9 mouse cellular contexts compared by ENCODE assay signal in the genomic region with DNA sequence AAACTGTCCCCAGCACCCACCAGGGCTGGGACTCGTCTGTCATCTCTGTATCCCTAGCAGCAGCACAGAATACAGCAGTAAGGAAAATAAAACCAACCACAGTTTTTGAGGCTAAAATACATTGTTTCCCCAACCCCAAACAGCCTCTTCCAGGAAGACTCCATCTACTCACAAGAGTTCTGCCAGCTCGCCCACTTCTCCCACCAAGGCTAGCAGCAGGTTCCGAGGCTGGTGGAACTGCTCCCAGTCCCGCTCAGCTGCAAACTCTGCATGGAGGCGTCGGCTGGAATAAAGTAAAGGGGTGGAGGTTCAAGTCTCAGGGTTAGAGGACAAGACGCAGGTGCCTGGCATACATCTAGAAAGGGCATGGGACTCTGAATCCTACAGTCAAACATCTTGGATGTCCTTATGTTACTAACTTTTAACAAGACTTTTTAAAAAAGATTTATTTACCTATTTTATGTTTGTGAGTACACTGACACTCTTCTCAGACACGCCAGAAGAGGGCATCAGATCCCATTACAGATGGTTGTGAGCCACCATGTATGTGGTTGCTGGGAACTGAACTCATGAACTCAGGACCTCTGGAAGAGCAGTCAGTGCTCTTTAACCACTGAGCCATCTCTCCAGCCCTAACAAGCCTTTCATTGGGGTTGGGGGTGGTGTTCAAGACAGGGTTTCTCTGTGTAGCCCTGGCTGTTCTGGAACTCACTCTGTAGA. TPM values are rescaled to one million over a fixed set of nuclear protein-coding genes. Genes with fewer than 3 reads are reported as not detected.
DNase-seq lines count a peak whose midpoint lies in the region; ATAC-seq lines count a peak whose summit lies in the region.
"Had no signal": no experiment of that assay in that cellular context is flagged by ENCODE, and none has a peak within 500 bp of the region (broad histone marks: within the 10 kb centered on the region; RNA-seq: fewer than 3 reads in every experiment).

No protein-coding gene starts in this region.

- no peak for ATAC-seq in erythroblast, adult 5-6 weeks (replicated peaks; ENCODE audit: low FRiP score, poor library complexity, severe bottlenecking)
- ATAC-seq in forebrain, embryonic 14.5 days: no peak
- ATAC-seq in liver, embryonic 15.5 days (ENCODE audit: insufficient read depth): no peak

- DNase-seq in 416B (ENCODE audit: low read depth): peak; percentile 42
- DNase-seq in forebrain, embryonic 14.5 days (ENCODE audit: low spot score): no peak
- DNase-seq in left cerebral cortex, adult 9 months (ENCODE audit: low spot score in 2 of 2): no peak
- DNase-seq in ovary, postnatal 10 days (ENCODE audit: low spot score): no peak
- DNase-seq in testis, postnatal 10 days (ENCODE audit: low spot score): no peak
- DNase-seq: left cerebral cortex, postnatal 4 days had no signal

- H3K4me3 ChIP-seq in erythroblast, embryonic 14.5 days (replicated peaks): peak overlapping the region; percentile 77
- H3K4me3 ChIP-seq in forebrain, embryonic 14.5 days (ENCODE audit: low read depth, low read length): peak overlapping the region; percentile 59
- H3K4me3 ChIP-seq in liver, embryonic 15.5 days (replicated peaks): peak overlapping the region; percentile 68

- H3K4me1 ChIP-seq in erythroblast, embryonic 14.5 days (ENCODE audit: control insufficient read depth): peaks cover 80% of the 10 kb centered on the region
- H3K4me1 ChIP-seq in forebrain, embryonic 14.5 days (ENCODE audit: control insufficient read depth, insufficient read depth, low read length): no peaks in the 10 kb centered on the region
- H3K4me1 ChIP-seq in liver, embryonic 15.5 days (replicated peaks): peaks cover 78% of the 10 kb centered on the region

- no peaks in the 10 kb centered on the region for H3K27me3 ChIP-seq in erythroblast, embryonic 14.5 days (ENCODE audit: control insufficient read depth)
- no peaks in the 10 kb centered on the region for H3K27me3 ChIP-seq in forebrain, embryonic 14.5 days (replicated peaks; ENCODE audit: control insufficient read depth, insufficient read depth, low read length)
- no peaks in the 10 kb centered on the region for H3K27me3 ChIP-seq in liver, embryonic 15.5 days

- H3K4me2 ChIP-seq in forebrain, embryonic 14.5 days (ENCODE audit: low read length): peak overlapping the region; percentile 70
- peak overlapping the region; percentile 84 for H3K4me2 ChIP-seq in liver, embryonic 15.5 days

- H3K27ac ChIP-seq in forebrain, embryonic 14.5 days (ENCODE audit: low read depth, low read length): no peak overlapping the region
- H3K27ac ChIP-seq in liver, embryonic 15.5 days (replicated peaks): peak overlapping the region; percentile 69

- no peak overlapping the region for H3K9ac ChIP-seq in forebrain, embryonic 14.5 days (ENCODE audit: low read length)
- peak overlapping the region; percentile 62; the same call in 1 of the 2 replicates for H3K9ac ChIP-seq in liver, embryonic 15.5 days

- WGBS in forebrain, embryonic 14.5 days: 73% methylated on average over 8 of the region's 8 CpGs
- WGBS in liver, embryonic 15.5 days (ENCODE audit: insufficient replicate concordance): 57% methylated on average over 8 of the region's 8 CpGs

- H3K9me3 ChIP-seq in erythroblast, embryonic 14.5 days (ENCODE audit: control insufficient read depth, low read length): peaks cover 2% of the 10 kb centered on the region; the same call in 1 of the 2 replicates
- no peaks in the 10 kb centered on the region for H3K9me3 ChIP-seq in forebrain, embryonic 14.5 days (replicated peaks; ENCODE audit: control insufficient read depth, low read length)
- no peaks in the 10 kb centered on the region for H3K9me3 ChIP-seq in liver, embryonic 15.5 days (replicated peaks)

- peaks cover 30% of the 10 kb centered on the region for H3K36me3 ChIP-seq in erythroblast, embryonic 14.5 days (ENCODE audit: control insufficient read depth)
- peaks cover 20% of the 10 kb centered on the region for H3K36me3 ChIP-seq in forebrain, embryonic 14.5 days (ENCODE audit: control insufficient read depth, insufficient read depth, low read length)
- H3K36me3 ChIP-seq in liver, embryonic 15.5 days (replicated peaks): peaks cover 16% of the 10 kb centered on the region

RNA-seq across cellular contexts. Expression of gene Dctpp1, which starts 1.2 kb away (rescaled TPM):
- 9.7 and 14.1 TPM in 2 replicates for polyA plus RNA-seq in erythroblast, embryonic 14.5 days (2012)
- total RNA-seq in erythroblast, adult 5-6 weeks (2015; ENCODE audit: low replicate concordance): 14.0 and 24.8 TPM in 2 replicates
- 2.0 and 8.6 TPM in 2 replicates for total RNA-seq in erythroblast, adult 5-6 weeks (2017; ENCODE audit: low replicate concordance)
- 169 and 219 TPM in 2 replicates for polyA plus RNA-seq in forebrain, embryonic 14.5 days (2014; fragmentation: Nextera tagmentation; extraction: Ambion mirVana)
- 74.2 and 84.8 TPM in 2 replicates for polyA plus RNA-seq in liver, embryonic 15.5 days (2015; fragmentation: Nextera tagmentation; extraction: Ambion mirVana)

RNA-seq across cellular contexts. Expression of gene Sephs2, which starts 14.5 kb away (rescaled TPM):
- polyA plus RNA-seq in erythroblast, embryonic 14.5 days (2012): 1.4 and 1.5 TPM in 2 replicates
- 15.6 and 18.8 TPM in 2 replicates for total RNA-seq in erythroblast, adult 5-6 weeks (2015; ENCODE audit: low replicate concordance)
- 20.2 and 34.8 TPM in 2 replicates for total RNA-seq in erythroblast, adult 5-6 weeks (2017; ENCODE audit: low replicate concordance)
- polyA plus RNA-seq in forebrain, embryonic 14.5 days (2014; fragmentation: Nextera tagmentation; extraction: Ambion mirVana): 59.4 and 62.5 TPM in 2 replicates
- 162 and 175 TPM in 2 replicates for polyA plus RNA-seq in liver, embryonic 15.5 days (2015; fragmentation: Nextera tagmentation; extraction: Ambion mirVana)

RNA-seq across cellular contexts. Expression of gene Zfp771, which starts 15.3 kb away (rescaled TPM):
- 4.0 and 4.8 TPM in 2 replicates for polyA plus RNA-seq in erythroblast, embryonic 14.5 days (2012)
- total RNA-seq in erythroblast, adult 5-6 weeks (2015; ENCODE audit: low replicate concordance): 1.7 TPM in 1 of 2 replicates, not detected in the other
- total RNA-seq in erythroblast, adult 5-6 weeks (2017; ENCODE audit: low replicate concordance): 0.70 TPM in 1 of 2 replicates, not detected in the other
- 53.2 and 57.4 TPM in 2 replicates for polyA plus RNA-seq in forebrain, embryonic 14.5 days (2014; fragmentation: Nextera tagmentation; extraction: Ambion mirVana)
- 13.8 and 15.0 TPM in 2 replicates for polyA plus RNA-seq in liver, embryonic 15.5 days (2015; fragmentation: Nextera tagmentation; extraction: Ambion mirVana)

RNA-seq across cellular contexts. Expression of gene Sept1, which starts 26.4 kb away (rescaled TPM):
- 26.0 and 36.2 TPM in 2 replicates for polyA plus RNA-seq in erythroblast, embryonic 14.5 days (2012)
- 189 and 204 TPM in 2 replicates for total RNA-seq in erythroblast, adult 5-6 weeks (2015; ENCODE audit: low replicate concordance)
- total RNA-seq in erythroblast, adult 5-6 weeks (2017; ENCODE audit: low replicate concordance): 179 and 191 TPM in 2 replicates
- polyA plus RNA-seq in forebrain, embryonic 14.5 days (2014; fragmentation: Nextera tagmentation; extraction: Ambion mirVana): 11.3 and 15.1 TPM in 2 replicates
- 9.4 and 9.7 TPM in 2 replicates for polyA plus RNA-seq in liver, embryonic 15.5 days (2015; fragmentation: Nextera tagmentation; extraction: Ambion mirVana)

RNA-seq across cellular contexts. Expression of gene Zfp553, which starts 26.5 kb away (rescaled TPM):
- 0.26 and 0.33 TPM in 2 replicates for polyA plus RNA-seq in erythroblast, embryonic 14.5 days (2012)
- total RNA-seq in erythroblast, adult 5-6 weeks (2015; ENCODE audit: low replicate concordance): 1.5 and 5.2 TPM in 2 replicates
- 2.0 and 3.2 TPM in 2 replicates for total RNA-seq in erythroblast, adult 5-6 weeks (2017; ENCODE audit: low replicate concordance)
- polyA plus RNA-seq in forebrain, embryonic 14.5 days (2014; fragmentation: Nextera tagmentation; extraction: Ambion mirVana): 29.4 and 36.7 TPM in 2 replicates
- 6.3 and 6.8 TPM in 2 replicates for polyA plus RNA-seq in liver, embryonic 15.5 days (2015; fragmentation: Nextera tagmentation; extraction: Ambion mirVana)

Comparison
In these comparisons a context has a peak if more than half of its experiments do, and no peak if none do; other contexts are left out.
1. RNA of gene Sephs2, which starts 14.5 kb away (polyA plus RNA-seq): 162 to 175 TPM in liver, embryonic 15.5 days and 59.4 to 62.5 TPM in forebrain, embryonic 14.5 days; 1.4 to 1.5 TPM in erythroblast, embryonic 14.5 days; every median in the first group is over 10 times any median in the second.
2. Peak in every context shown above with its lines, with median percentiles within 50 percentile points of each other: H3K4me3 ChIP-seq.